Mouse (Mus musculus) pancreas, adult 10 weeks (tissue): ENCODE measurements around the gene Prss43. TPM values are rescaled to one million over a fixed set of nuclear protein-coding genes. Genes with fewer than 3 reads are reported as not detected.

Experiments
- polyA plus RNA-seq: library from polyadenylated mRNA; stranded (reverse); fragments of 350-450 nt; fragmentation: Illumina TruSeq; extraction: RNeasy Lipid Tissue Mini Kit (QIAGEN cat#74804); gene quantifications from one replicate; pipeline ENCODE4 v1.2.3, GENCODE M21; 2015; ENCODE audit warnings: low read depth, low replicate concordance; ENCODE audit not compliant: insufficient read depth

Gene Prss43
- not detected for polyA plus RNA-seq

DNA sequence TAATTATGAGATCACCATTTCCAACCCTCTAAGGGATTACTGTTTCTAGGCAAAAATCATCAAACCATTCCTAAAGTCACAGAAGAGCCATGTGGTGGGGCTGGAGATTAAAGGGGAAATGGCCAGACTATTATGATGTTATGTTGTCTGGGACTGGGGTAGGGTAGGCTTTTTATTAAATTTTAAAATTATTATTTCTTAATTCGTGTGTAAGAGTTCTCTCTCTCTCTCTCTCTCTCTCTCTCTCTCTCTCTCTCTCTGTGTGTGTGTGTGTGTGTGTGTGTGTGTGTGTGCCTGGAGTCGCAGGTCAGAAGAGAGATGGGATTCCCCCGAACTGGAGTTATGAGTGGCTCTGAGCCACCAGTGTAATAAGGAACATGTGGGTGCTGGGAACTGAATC is at the start of gene Prss43:
Gene Prss43 (plus strand): TSS at position 301 of the 400 bp plus-strand sequence.

DNA sequence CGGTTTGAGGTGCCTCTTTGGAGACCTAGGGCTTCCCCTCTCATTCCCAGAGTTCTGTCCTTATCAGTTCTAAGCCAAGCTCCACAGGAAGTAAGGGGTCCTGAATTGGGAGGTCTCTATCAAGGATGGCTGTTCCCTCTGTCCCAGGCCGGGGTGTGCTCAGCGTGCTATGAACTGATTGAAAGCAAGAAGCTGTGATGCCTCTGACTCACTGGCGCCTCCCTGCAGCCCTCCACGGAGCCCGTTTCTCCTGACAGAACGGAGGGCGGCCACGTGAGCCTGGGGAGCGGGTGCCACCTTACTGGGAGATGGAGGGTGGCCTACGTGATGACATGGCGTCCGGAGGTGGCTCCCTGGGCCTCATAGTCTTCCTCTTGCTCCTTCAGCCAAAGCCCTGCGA is 28.6 kb upstream of the Prss43 start, which contains the start of gene Prss42:
Gene Prss42 (plus strand): TSS at position 301 of the 400 bp plus-strand sequence.

DNA sequence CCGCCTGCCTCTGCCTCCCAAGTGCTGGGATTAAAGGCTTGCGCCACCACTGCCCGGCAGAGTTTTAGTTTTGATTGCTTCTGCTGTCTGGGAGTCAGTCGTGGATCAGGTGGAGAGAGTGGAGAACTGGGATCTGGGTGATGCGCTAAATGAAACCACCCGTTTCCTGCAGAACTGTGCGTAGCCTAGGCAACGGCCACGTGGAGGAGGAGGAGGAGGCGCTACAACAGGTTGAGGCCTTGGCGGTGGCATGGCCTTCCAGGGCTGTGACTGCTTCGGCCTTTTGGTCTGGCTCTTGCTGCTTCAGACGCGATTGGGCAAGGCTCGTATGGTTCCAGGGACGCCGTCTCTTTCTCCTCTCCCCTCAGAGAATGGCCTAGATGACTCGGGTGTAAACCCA is 12.7 kb upstream of the Prss43 start, which contains the start of gene Prss44:
Gene Prss44 (plus strand): TSS at position 206 of the 400 bp plus-strand sequence.

GRCm38 (mm10) chr9:110834411-110834810 is 7.9 kb downstream of the Prss43 start, which contains the start of gene Prss45:
TSS of gene Prss45 (plus strand) at chr9:110834588.

DNA sequence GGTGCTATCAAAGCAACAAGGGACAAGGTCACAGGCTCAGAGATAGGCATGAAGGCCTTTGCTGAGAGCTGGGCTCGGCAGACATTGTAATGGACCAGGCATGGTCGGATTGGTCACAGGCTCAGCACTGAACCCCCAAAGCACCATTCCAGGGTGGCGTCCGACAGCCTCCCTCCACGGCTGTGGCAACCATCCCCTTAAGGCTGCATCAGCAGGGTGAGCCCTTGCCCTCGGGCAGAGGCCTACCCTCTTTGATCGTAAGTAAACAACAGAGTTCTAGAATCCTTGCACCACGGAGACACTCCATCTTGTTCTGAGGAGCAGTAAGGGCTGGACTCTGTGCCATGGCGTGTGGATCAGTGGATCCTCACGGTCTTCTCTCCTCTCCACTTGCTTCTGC is 17.7 kb downstream of the Prss43 start, which contains the start of gene Prss46:
Gene Prss46 (plus strand): TSS at position 301 of the 400 bp plus-strand sequence.

DNA sequence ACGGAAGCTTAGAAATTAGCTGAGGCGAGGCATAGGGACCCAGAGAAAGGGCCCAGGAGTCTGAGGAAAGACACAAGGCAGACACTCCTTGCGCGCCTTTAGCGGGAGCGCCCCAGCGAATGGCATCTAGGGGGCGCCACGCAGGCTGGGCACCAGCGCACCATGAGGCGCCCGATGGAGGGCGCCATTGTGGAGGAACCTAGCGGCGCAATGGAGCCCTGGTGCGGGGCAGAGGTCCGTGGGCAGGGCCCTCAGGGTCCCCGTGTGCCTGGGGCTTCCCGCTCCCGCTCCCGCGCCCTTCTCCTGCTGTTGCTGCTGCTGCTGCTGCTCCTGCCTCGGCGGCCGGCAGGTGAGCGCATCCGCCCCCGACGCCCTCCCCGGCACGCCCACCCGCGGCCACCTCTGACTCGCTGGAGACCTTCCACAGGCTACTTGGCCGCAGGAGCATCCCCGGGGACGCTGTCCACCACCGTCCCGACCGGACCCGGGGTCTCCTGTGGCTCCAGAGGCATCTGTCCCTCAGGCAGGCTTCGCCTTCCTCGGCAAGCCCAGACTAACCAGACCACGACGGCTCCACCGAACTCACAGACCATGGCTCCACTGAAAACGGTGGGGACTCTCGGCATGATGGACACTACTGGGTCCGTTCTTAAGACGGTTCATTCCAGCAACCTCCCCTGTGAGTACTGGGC is 31.4 kb downstream of the Prss43 start, which contains the start of gene Prss50:
Gene Prss50 (plus strand): TSS at position 187 of the 692 bp plus-strand sequence.

DNA sequence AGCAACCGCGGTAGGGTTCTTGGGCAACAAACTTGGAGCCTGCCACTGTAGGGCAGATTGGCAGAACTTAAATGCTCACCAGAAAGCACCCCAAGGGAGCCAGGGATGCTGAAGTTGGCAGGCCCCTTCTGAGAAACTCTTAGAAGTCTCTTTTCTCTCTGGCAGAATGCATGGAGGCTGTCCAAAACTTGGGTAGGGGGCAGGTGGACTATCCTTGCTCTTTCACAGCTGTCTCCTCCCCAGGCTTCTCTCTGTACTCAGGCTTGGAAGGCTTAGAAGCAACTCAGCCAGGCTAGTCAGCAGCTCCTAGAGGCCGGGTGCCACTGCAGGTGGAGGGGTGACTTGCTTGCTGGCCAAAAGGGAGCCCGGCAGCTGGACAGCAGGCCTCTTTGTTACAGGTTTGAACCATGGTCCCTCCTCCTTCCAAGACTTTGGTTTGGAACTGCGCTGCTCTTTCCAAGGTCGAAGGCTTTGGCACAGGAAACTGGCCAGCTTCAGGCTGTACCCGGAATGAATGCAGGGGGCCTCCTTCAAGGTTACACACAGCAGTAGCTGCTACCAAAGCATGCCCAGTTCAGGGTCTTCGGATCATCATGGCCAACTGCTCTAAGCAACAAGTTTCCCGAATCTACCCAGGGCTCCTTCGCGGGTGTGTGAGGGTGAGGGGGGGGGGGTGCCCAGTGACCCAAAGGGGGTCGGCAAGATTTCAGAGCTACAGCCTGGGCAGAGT is 52.9 kb downstream of the Prss43 start, which contains the start of gene Als2cl:
Gene Als2cl (plus strand): TSS at position 680 of the 730 bp plus-strand sequence.

DNA sequence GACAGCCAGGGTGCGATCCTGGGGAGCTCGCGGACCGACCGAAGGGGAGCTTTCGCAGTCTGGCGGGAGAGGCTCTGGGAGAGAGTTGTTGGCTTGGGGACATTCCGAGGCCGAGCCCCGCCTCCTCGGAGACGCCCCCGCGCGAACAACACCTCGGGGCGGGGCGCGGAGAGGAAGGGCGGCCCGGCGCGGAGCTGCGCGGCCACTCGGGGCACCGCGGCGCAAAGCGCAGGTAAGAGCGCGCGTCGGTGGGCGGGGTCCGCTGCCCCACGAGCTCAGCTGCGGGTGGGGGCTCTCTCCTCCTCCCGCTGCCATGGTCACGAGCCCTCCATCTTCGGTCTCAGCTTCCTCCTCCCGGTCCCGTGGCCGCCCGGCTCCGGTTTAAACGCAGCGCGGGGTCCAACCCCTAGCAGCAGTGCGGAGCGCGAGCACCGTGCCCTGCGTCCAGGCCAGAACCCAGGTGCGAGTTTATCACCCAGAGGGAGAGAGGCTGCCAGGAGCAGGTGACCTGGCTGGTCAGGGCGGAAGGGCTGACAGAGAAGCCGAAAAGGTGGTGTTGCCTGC is 53.6 kb downstream of the Prss43 start, which contains the start of gene Tmie:
Gene Tmie (minus strand): TSS at position 116 of the 564 bp plus-strand sequence.

Other genes starting within 250 kb of the Prss43 start
- gene Nradd, start 202.2 kb upstream of the Prss43 start, polyA plus RNA-seq, result 2.3 TPM
- 8.6 TPM for gene Nbeal2, start 172.5 kb upstream of the Prss43 start, polyA plus RNA-seq
- gene Ccdc12, start 170.2 kb upstream of the Prss43 start, polyA plus RNA-seq, result 27.2 TPM
- not detected for gene Myl3, start 84.8 kb upstream of the Prss43 start, polyA plus RNA-seq
- 1.5 TPM for gene Pth1r, start 79.5 kb upstream of the Prss43 start, polyA plus RNA-seq
- not detected for gene Prss42, start 28.5 kb upstream of the Prss43 start, polyA plus RNA-seq
- not detected for gene Prss44, start 12.7 kb upstream of the Prss43 start, polyA plus RNA-seq
- gene Prss45, start 7.9 kb downstream of the Prss43 start, polyA plus RNA-seq, result not detected
- gene Prss46, start 17.8 kb downstream of the Prss43 start, polyA plus RNA-seq, result not detected
- not detected for gene Prss50, start 31.3 kb downstream of the Prss43 start, polyA plus RNA-seq
- 16.5 TPM for gene Als2cl, start 53.2 kb downstream of the Prss43 start, polyA plus RNA-seq
- 2.2 TPM for gene Tmie, start 53.4 kb downstream of the Prss43 start, polyA plus RNA-seq
- gene Fam240a, start 90.2 kb downstream of the Prss43 start, polyA plus RNA-seq, result not detected
- gene Tdgf1, start 119.5 kb downstream of the Prss43 start, polyA plus RNA-seq, result not detected
- gene Lrrc2, start 124.9 kb downstream of the Prss43 start, polyA plus RNA-seq, result not detected
- gene Rtp3, start 163.9 kb downstream of the Prss43 start, polyA plus RNA-seq, result 4.7 TPM
- gene Ltf, start 192.6 kb downstream of the Prss43 start, polyA plus RNA-seq, result not detected
- gene Ccrl2, start 230.8 kb downstream of the Prss43 start, polyA plus RNA-seq, result 5.2 TPM